Mouse (Mus musculus) liver, embryonic 13.5 days (tissue): ENCODE data around the gene Hspbp1. TPM values are rescaled to one million over a fixed set of nuclear protein-coding genes. Genes with fewer than 3 reads are reported as not detected.

Experiments
- ATAC-seq: fragments of 200-750 bp; cut with Nextera tagmentation; 2 replicates; pipeline ENCODE4 v1.8.0; 2017; ENCODE audit warnings: low read depth, mild to moderate bottlenecking, moderate number of reproducible peaks, moderate library complexity
- DNase-seq: peaks from one replicate; pipeline ENCODE4 v3.0.0; 2022
- H3K27ac ChIP-seq: fragments of 300-500 bp; sonication (generic); 2 replicates; pipeline ENCODE4 v1.5.1; 2015; ENCODE audit warnings: moderate library complexity, mild to moderate bottlenecking, inconsistent platforms
- H3K27me3 ChIP-seq: fragments of 300-500 bp; sonication (generic); 2 replicates; pipeline ENCODE4 v1.6.1; 2015; ENCODE audit warnings: mild to moderate bottlenecking, inconsistent platforms
- H3K36me3 ChIP-seq: fragments of 300-500 bp; sonication (generic); 2 replicates; pipeline ENCODE4 v1.6.1; 2015; ENCODE audit warnings: mild to moderate bottlenecking, inconsistent platforms
- H3K4me1 ChIP-seq: fragments of 300-500 bp; sonication (generic); replicated peaks from 2 replicates; pipeline ENCODE4 v1.6.1; 2015; ENCODE audit warnings: inconsistent platforms
- H3K4me2 ChIP-seq: fragments of 300-500 bp; sonication (generic); 2 replicates; pipeline ENCODE4 v1.6.1; 2015; ENCODE audit warnings: inconsistent platforms, mild to moderate bottlenecking, moderate library complexity
- H3K4me3 ChIP-seq: fragments of 300-500 bp; sonication (generic); replicated peaks from 2 replicates; pipeline ENCODE4 v1.5.1; 2015; ENCODE audit warnings: mild to moderate bottlenecking, inconsistent platforms
- H3K9ac ChIP-seq: fragments of 300-500 bp; sonication (generic); 2 replicates; pipeline ENCODE4 v1.6.1; 2015; ENCODE audit warnings: mild to moderate bottlenecking, inconsistent platforms
- H3K9me3 ChIP-seq: fragments of 300-500 bp; sonication (generic); replicated peaks from 2 replicates; pipeline ENCODE4 v1.6.1; 2016; ENCODE audit warnings: inconsistent platforms
- WGBS: fragments of 180-500 bp; shearing (Covaris S2); methylation state at CpG from one replicate; pipeline ENCODE4 v1.1.7; 2015; ENCODE audit not compliant: insufficient replicate concordance; 5-methylcytosine and 5-hydroxymethylcytosine counted together
- polyA plus RNA-seq: library from polyadenylated mRNA; unstranded; fragments of >200 nt; fragmentation: Nextera tagmentation; extraction: Ambion mirVana; gene quantifications from 2 replicates; pipeline ENCODE4 v1.2.1, GENCODE M21; 2015

Gene Hspbp1
- polyA plus RNA-seq, result 77.8 and 83.4 TPM in 2 replicates

DNA sequence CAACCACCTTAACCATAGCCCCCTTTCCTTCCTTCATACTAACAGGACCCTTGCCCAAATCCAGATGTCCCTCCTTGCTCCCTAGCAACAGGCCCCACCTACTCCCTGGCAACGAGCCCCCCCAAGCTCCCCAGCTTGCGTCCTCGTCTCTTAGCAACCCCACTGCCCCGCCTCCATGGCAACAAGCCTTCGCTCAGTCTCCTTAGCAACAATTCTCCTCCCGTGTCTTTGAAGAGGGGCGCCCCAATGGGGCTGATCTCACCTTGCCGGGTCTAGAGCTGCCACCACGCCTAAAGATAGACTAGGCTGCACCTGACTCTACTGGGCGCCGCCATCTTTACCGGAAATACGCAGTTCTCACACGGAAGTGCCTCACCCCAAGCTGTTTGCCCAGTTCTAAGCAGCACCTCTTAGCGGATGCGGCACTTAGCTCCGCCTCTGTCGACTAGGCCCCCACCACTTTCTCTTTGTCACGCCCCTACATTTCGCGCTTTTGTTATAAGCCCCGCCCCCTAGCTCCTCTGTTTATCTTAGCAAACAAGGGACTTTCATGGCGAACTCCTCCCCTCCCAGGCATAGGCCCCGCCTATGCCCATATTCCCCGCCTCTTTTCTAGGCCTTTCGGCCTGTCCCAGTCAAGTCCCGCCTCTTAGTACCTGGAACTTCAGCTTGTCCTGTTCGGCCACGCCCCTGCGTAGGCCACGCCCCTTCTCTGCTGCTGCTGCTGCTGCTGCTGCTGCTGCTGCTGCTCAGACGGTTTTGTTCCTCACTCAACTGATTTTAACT lies at the start of gene Hspbp1:
Hspbp1 (minus strand) TSS at position 437 of the 786 bp plus-strand sequence.
- under 1% methylated on average over 32 of the region's 32 CpGs for WGBS

DNA sequence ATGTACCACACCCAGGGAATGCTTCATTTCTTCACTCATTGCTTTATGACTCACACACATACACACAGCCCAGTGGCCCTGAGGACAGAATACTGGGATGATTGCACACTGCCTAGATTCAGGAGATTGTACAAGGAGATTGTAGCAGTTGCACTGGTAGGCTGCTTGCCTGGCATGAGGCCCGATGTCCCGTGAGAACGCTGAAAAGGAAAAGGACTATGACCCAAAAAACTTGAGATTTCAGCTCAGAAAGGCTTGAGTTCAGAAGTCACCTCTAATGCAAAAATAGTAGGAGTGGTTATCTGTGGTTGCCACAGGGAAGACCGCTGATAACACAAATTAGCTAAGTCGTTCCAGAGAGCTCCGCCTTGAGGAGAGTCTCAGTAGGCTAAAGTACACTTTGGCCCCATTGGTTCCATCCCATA lies 48.1 kb upstream of the Hspbp1 start:
- Histone ChIP-seq H3K4me3 (no peak overlapping the region), H3K27ac (peak overlapping the region; percentile 56), H3K27me3 (no peaks in the 10 kb centered on the region), H3K36me3 (no peaks in the 10 kb centered on the region), H3K4me1 (peaks cover 20% of the 10 kb centered on the region), H3K9ac (peak overlapping the region; percentile 22), H3K9me3 (no peaks in the 10 kb centered on the region), H3K4me2 (peak overlapping the region; percentile 42)
- DNase-seq (peak; percentile 39), ATAC-seq (peak; percentile 85)
- WGBS, result 22% methylated on average over 6 of the region's 6 CpGs

More for the DNA sequence above, at the start of gene Hspbp1:
- peaks cover 28% of the 10 kb centered on the region for H3K4me1 ChIP-seq
- H3K36me3 ChIP-seq, result peaks cover 24% of the 10 kb centered on the region
- H3K27me3 ChIP-seq, result peaks cover 9% of the 10 kb centered on the region
- peak; percentile 99 for DNase-seq
- H3K9ac ChIP-seq, result peak within 1 kb of the TSS; percentile 75
- peak within 1 kb of the TSS; percentile 31 for H3K27ac ChIP-seq
- peak; percentile 98 for ATAC-seq
- peak within 1 kb of the TSS; percentile 89 for H3K4me2 ChIP-seq
- no peaks in the 10 kb centered on the region for H3K9me3 ChIP-seq
- peak within 1 kb of the TSS; percentile 82 for H3K4me3 ChIP-seq

DNA sequence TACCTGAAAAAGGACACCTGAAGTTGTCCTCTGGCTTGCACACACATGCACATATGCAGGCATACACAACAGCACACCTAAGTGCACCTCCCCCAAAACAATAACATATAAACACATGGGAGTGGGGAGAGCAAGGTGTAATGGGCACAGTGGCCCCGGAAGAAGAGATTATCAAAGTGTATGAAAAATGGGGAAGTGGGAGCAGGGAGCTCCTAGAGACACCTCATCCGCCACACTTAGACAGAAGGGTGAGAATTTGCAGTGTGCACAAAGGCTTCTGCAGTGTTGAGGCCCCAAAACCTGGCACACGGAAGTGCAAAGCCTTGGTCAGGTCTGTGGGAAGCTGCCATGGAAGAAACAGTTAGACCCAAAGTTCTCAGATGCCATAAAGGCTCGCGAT lies 46.2 kb upstream of the Hspbp1 start:
- no peaks in the 10 kb centered on the region for H3K36me3 ChIP-seq
- ATAC-seq, result no peak
- no peak overlapping the region for H3K4me2 ChIP-seq
- no peak overlapping the region for H3K4me3 ChIP-seq
- DNase-seq, result no peak
- no peak overlapping the region for H3K27ac ChIP-seq
- H3K4me1 ChIP-seq, result peaks cover 20% of the 10 kb centered on the region
- 52% methylated on average over 5 of the region's 5 CpGs for WGBS
- no peaks in the 10 kb centered on the region for H3K27me3 ChIP-seq
- H3K9ac ChIP-seq, result no peak overlapping the region
- H3K9me3 ChIP-seq, result no peaks in the 10 kb centered on the region

DNA sequence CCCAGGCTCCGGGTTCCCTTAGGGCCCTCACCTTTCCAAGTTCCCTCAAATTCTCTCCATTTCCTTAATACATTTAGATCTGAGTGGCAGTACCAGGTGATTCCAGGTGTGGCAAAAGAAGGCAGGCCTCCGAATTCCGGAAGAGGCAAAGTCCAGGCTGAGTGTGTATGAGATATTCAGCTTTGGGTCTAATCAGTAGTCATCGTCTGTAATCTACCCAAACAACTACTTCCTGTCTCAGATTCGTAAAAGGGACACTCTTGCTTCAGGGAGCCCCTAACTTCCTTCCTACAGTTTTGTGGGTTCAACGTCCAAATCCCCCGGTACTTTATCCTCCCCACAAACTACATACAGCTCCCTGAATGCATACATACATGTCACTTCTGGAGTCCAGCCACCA lies 40.3 kb upstream of the Hspbp1 start, which contains the start of gene Tmem150b:
Tmem150b (minus strand) TSS at position 81 of the 400 bp plus-strand sequence.
- no peak within 1 kb of the TSS for H3K9ac ChIP-seq

DNA sequence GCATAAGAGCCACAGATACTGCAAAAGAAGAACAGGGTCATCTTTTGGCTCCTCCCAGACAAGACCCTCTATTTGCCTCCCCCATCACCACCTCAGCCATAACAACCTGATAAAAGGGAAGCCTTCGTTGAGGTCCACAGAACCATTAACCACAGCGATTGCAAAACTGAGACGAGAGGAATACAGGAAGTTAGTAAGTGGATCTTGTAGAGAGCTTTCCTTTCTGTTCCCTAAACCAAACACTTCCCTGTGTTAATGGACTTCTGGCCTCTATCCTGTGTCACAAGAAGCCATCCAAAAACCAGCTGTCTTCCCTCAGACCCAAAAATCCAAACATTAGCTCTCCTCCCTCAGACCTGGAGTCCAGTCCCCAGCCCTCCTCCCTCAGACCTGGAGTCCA lies 39.5 kb upstream of the Hspbp1 start:
- no peaks in the 10 kb centered on the region for H3K27me3 ChIP-seq
- H3K4me2 ChIP-seq, result peak overlapping the region; percentile 41; the same call in 1 of the 2 replicates
- DNase-seq, result no peak
- no peaks in the 10 kb centered on the region for H3K9me3 ChIP-seq
- ATAC-seq, result no peak
- 0 out of 2 replicates have a peak overlapping the region, but pooled peaks have one; percentile 34 for H3K27ac ChIP-seq
- no peak overlapping the region for H3K4me3 ChIP-seq
- 11% methylated on average over 3 of the region's 3 CpGs for WGBS
- peaks cover 11% of the 10 kb centered on the region for H3K4me1 ChIP-seq
- no peaks in the 10 kb centered on the region for H3K36me3 ChIP-seq
- no peak overlapping the region for H3K9ac ChIP-seq

More for the DNA sequence above, 40.3 kb upstream of the Hspbp1 start, which contains the start of gene Tmem150b:
- 15% methylated on average over 7 of the region's 7 CpGs for WGBS
- Histone ChIP-seq H3K27me3 (no peaks in the 10 kb centered on the region), H3K4me3 (0 out of 2 replicates have a peak within 1 kb of the TSS, but pooled peaks have one; percentile 16), H3K27ac (peak within 1 kb of the TSS; percentile 34; the same call in 1 of the 2 replicates), H3K9me3 (no peaks in the 10 kb centered on the region), H3K36me3 (no peaks in the 10 kb centered on the region), H3K4me2 (peak within 1 kb of the TSS; percentile 41), H3K4me1 (peaks cover 11% of the 10 kb centered on the region)
- no peak for ATAC-seq
- DNase-seq, result no peak

DNA sequence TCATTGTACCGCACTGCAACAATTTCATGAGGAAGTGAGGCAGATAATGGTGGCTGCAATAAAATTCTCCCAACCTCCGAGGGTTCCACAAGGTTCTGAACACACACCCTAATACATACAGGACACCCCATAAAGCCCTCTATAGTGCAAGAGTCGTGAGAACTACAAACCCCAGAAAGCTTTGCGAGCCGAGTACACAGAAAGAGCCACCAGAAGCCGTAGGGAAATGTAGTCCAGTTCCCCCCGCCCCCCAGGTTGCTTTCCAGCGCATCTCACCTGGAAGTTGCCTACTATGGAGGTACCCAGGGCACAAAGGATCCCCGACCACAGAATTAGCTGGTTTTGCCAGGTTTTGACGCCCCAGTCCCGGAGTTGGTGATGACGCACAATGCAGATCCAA lies 38.6 kb upstream of the Hspbp1 start:
- no peaks in the 10 kb centered on the region for H3K36me3 ChIP-seq
- 26% methylated on average over 12 of the region's 12 CpGs for WGBS
- H3K27me3 ChIP-seq, result no peaks in the 10 kb centered on the region
- peak overlapping the region; percentile 16 for H3K4me3 ChIP-seq
- DNase-seq (no peak), ATAC-seq (0 out of 2 replicates have a peak, but pooled peaks have one; percentile 32)
- H3K27ac ChIP-seq, result no peak overlapping the region
- no peak overlapping the region for H3K9ac ChIP-seq
- H3K4me2 ChIP-seq, result peak overlapping the region; percentile 41
- peaks cover 11% of the 10 kb centered on the region for H3K4me1 ChIP-seq
- no peaks in the 10 kb centered on the region for H3K9me3 ChIP-seq

DNA sequence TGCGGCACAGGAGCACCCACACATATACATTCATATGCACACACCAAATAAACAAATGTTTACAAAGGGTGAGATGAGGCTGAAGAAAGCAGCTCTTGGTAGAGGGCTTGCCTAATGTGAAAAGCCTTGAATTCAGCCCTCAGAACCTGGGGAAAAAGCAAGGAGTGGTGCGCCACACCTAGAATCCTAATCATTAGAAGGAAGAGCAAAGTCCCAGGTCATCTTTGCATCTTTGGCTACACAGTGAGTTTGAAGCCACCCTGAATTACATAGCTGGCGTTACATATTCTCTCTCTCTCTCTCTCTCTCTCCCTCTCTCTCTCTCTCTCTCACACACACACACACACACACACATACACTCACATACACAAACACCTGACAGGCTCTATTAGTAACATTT lies 34.4 kb upstream of the Hspbp1 start:
- Histone ChIP-seq H3K4me1 (no peaks in the 10 kb centered on the region), H3K9ac (no peak overlapping the region), H3K27ac (no peak overlapping the region), H3K9me3 (no peaks in the 10 kb centered on the region), H3K27me3 (no peaks in the 10 kb centered on the region), H3K4me3 (no peak overlapping the region), H3K4me2 (no peak overlapping the region), H3K36me3 (no peaks in the 10 kb centered on the region; the same call in 1 of the 2 replicates)
- no peak for ATAC-seq
- no peak for DNase-seq
- WGBS, result 80% methylated on average over 3 of the region's 3 CpGs

DNA sequence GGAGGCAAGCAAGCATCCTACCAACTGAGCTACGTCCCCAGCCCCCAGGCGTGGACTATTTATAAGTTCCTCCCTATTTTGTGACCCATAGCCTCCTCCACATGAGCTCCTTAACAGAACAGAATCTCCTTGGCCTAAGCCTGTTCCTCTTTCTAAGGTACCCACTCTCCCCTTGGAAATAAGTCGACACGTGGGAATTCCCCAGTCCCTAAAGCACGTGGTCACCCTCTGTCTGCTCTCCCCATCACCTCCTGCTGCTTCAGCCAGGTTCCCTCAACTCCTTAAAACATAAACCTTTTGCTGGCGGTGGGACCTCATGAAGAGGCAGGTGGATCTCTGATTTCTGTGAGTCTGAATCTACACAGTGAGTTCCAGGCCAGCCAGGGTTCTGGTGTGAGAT lies 32.1 kb upstream of the Hspbp1 start:
- 55% methylated on average over 6 of the region's 6 CpGs for WGBS
- no peaks in the 10 kb centered on the region; the same call in 1 of the 2 replicates for H3K36me3 ChIP-seq
- DNase-seq, result no peak

DNA sequence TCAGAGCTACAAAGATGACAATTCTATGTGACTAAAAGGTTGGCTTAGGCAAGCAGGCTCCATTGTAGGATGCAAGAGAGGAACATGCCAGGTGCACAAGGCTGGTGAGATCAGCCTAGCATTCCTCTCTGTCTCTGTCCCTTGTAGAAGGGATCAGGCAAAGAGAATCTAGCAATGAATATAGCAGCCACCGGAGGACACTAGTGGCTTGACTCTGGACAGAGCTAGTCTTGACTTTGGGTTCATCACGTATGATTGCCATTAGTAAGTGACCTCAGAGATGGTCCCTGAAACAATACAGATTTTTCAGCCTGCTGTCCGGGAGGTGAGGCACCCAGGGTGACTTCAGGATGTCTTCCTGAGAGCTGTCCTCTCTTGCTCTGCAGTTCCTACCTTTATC lies 27.7 kb upstream of the Hspbp1 start:
- no peak overlapping the region for H3K9ac ChIP-seq
- H3K4me3 ChIP-seq, result no peak overlapping the region
- H3K27ac ChIP-seq, result no peak overlapping the region
- H3K4me2 ChIP-seq, result no peak overlapping the region
- DNase-seq (no peak), ATAC-seq (no peak)
- H3K4me1 ChIP-seq, result no peaks in the 10 kb centered on the region
- 61% methylated on average over 3 of the region's 3 CpGs for WGBS
- H3K36me3 ChIP-seq, result no peaks in the 10 kb centered on the region; the same call in 1 of the 2 replicates
- H3K27me3 ChIP-seq, result peaks cover 10% of the 10 kb centered on the region; the same call in 1 of the 2 replicates
- H3K9me3 ChIP-seq, result no peaks in the 10 kb centered on the region

More for the DNA sequence above, 32.1 kb upstream of the Hspbp1 start:
- H3K9ac ChIP-seq, result no peak overlapping the region
- H3K4me1 ChIP-seq, result no peaks in the 10 kb centered on the region
- H3K9me3 ChIP-seq, result no peaks in the 10 kb centered on the region
- H3K27me3 ChIP-seq, result no peaks in the 10 kb centered on the region
- H3K4me2 ChIP-seq, result no peak overlapping the region
- no peak overlapping the region for H3K27ac ChIP-seq
- no peak for ATAC-seq
- H3K4me3 ChIP-seq, result no peak overlapping the region

DNA sequence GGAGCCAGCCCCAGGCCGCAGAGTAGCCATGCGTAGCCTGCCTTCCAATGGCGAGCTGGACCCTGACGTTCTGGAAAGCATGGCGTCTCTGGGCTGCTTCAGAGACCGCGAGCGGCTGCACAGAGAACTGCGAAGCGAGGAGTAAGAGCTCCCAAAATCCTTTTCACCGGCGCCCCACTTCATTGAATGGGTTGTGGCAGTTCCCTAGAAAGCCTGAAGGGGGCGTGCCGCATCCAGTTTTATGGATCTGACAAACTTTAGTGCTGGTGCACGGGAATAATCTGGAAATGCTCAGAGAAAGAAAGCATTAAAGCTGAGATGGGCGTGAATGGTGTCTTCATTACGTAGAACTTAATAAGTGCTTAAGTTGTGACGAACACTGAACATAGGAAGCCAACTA lies 20.2 kb upstream of the Hspbp1 start:
- H3K9me3 ChIP-seq, result no peaks in the 10 kb centered on the region
- H3K4me3 ChIP-seq, result no peak overlapping the region
- H3K27ac ChIP-seq, result no peak overlapping the region
- peak; percentile 34 for DNase-seq
- peaks cover 25% of the 10 kb centered on the region for H3K27me3 ChIP-seq
- peaks cover 8% of the 10 kb centered on the region for H3K4me1 ChIP-seq
- H3K4me2 ChIP-seq, result peak overlapping the region; percentile 38
- H3K36me3 ChIP-seq, result no peaks in the 10 kb centered on the region
- 0 out of 2 replicates have a peak, but pooled peaks have one; percentile 21 for ATAC-seq
- WGBS, result 29% methylated on average over 18 of the region's 18 CpGs
- peak overlapping the region; percentile 41; the same call in 1 of the 2 replicates for H3K9ac ChIP-seq

DNA sequence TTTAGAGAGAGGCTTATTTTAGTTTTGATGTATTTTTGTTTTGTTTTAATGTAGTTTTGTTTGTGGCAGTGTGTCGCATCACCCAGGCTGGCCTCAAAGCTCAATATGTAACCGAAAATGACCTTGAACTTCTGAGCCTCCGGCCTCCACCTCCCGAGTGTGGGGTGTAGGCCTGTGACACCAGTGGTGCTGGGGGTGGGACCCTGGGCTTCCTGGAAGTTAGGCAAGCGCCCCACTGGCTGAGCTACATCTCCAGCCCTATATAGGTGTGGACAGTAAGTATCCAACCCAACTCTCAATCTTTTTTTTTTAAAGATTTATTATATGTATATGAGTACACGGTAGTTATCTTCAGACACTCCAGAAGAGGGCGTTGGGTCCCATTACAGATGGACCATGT lies 18.3 kb upstream of the Hspbp1 start:
- Histone ChIP-seq H3K4me2 (no peak overlapping the region), H3K9ac (no peak overlapping the region), H3K4me1 (peaks cover 8% of the 10 kb centered on the region), H3K27ac (no peak overlapping the region), H3K4me3 (no peak overlapping the region), H3K27me3 (peaks cover 21% of the 10 kb centered on the region), H3K9me3 (no peaks in the 10 kb centered on the region), H3K36me3 (no peaks in the 10 kb centered on the region)
- WGBS, result 75% methylated on average over 7 of the region's 7 CpGs
- ATAC-seq (no peak), DNase-seq (no peak)
